Mouse (Mus musculus): ENCODE results near the gene Olfml1. TPM values are rescaled to one million over a fixed set of nuclear protein-coding genes. Genes with fewer than 3 reads are reported as not detected.

The Olfml1 gene
- polyA plus RNA-seq, 2 experiments, result 0.64 to 1.3 TPM

DNA sequence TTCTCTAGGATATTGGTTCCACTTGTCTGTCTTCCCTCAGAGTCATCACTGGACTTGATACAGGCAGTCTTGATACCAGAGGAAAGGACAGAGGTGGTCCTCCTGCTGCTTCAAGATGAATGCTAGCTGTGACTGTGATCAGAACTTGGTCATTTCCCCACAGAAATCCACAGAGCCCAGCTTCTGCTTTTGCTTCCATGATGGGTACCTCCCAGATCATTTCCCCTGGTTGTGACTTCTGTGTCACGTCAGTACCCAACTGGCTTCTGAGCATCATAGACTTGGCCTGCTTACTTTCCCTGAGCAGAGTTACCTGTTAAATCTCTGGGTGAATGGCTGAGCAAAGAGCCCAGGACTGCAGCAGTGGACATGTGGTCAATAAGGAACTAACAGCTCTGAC lies 40.5 kb downstream of the Olfml1 start:
- TF ChIP-seq CTCF (IDR thresholded peaks at IDR 0.05; ENCODE audit: low read depth) (no peak), EP300 (IDR thresholded peaks at IDR 0.05; ENCODE audit: low read depth) (no peak)
- Histone ChIP-seq H3K4me1 (replicated peaks; ENCODE audit: control insufficient read depth in 2 of 2, insufficient read depth in 2 of 2, low read length in 1 of 2) (peaks cover 0 to 3% of the 10 kb centered on the region in 2 experiments; a peak in 1 of 4 replicates), H3K4me3 (ENCODE audit: insufficient read depth in 1 of 2, low read depth in 2 of 2, low read length in 2 of 2) (no peak overlapping the region), H3K27me3 (ENCODE audit: control insufficient read depth, insufficient read depth, low read length) (no peaks in the 10 kb centered on the region), H3K9ac (replicated peaks) (no peak overlapping the region), H3K4me2 (ENCODE audit: low read depth) (no peak overlapping the region), H3K9me3 (ENCODE audit: control insufficient read depth, low read length) (no peaks in the 10 kb centered on the region), H3K27ac (no peak overlapping the region), H3K36me3 (replicated peaks; ENCODE audit: control insufficient read depth, insufficient read depth, low read depth) (no peaks in the 10 kb centered on the region)
- DNase-seq (ENCODE audit: low read depth in 3 of 3, low spot score in 3 of 3) (no peak), ATAC-seq (ENCODE audit: insufficient read depth) (no peak)
- 46% methylated on average over 1 of the region's 1 CpGs for WGBS (ENCODE audit: insufficient replicate concordance)

DNA sequence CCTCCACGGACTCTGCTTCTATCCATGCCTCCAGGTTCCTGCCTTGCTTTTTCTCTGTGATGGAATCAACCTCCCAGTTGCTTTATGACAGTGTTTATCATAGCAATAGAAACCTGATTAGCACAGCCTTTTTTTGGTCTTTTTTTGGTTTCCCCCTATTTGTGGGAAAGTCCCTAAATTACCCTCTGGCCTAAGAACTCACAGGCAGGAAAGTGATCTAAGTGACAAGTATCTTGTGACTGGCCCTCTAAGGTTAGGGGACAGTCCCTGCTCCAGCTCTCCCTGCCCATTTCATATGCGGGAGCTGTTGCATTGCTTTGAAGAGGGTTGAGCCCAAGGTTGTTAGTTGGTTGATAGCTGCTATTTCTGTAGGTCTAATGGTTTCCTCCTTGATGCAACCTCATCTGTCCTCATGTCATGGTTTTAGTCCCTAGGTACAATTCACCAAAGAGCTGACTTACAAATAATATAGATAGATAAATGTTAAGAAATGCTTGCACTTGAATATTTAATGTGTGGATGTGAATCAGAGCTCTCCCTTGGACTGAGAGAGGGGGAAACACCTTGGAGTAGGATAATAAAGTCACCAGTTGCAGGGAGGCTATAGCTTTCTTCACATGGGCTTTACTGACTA lies 42.5 kb downstream of the Olfml1 start:
- H3K36me3 ChIP-seq (replicated peaks; ENCODE audit: control insufficient read depth, insufficient read depth, low read depth), result no peaks in the 10 kb centered on the region

GRCm38 (mm10) chr7:107610880-107611279 lies 43.6 kb downstream of the Olfml1 start:
- H3K27ac ChIP-seq, result no peak overlapping the region
- ATAC-seq (ENCODE audit: insufficient read depth) (no peak), DNase-seq (ENCODE audit: low read depth in 3 of 3, low spot score in 3 of 3) (no peak)
- TF ChIP-seq EP300 (IDR thresholded peaks at IDR 0.05; ENCODE audit: low read depth) (no peak), CTCF (IDR thresholded peaks at IDR 0.05; ENCODE audit: low read depth) (no peak)
- no peaks in the 10 kb centered on the region for H3K27me3 ChIP-seq (ENCODE audit: control insufficient read depth, insufficient read depth, low read length)
- H3K36me3 ChIP-seq (replicated peaks; ENCODE audit: control insufficient read depth, insufficient read depth, low read depth), result no peaks in the 10 kb centered on the region
- H3K9ac ChIP-seq (replicated peaks), result no peak overlapping the region
- peaks cover 0 to 3% of the 10 kb centered on the region in 2 experiments; a peak in 1 of 4 replicates for H3K4me1 ChIP-seq (replicated peaks; ENCODE audit: control insufficient read depth in 2 of 2, insufficient read depth in 2 of 2, low read length in 1 of 2)
- no peak overlapping the region for H3K4me3 ChIP-seq (ENCODE audit: insufficient read depth in 1 of 2, low read depth in 2 of 2, low read length in 2 of 2)
- no peaks in the 10 kb centered on the region for H3K9me3 ChIP-seq (ENCODE audit: control insufficient read depth, low read length)
- no peak overlapping the region for H3K4me2 ChIP-seq (ENCODE audit: low read depth)
- WGBS (ENCODE audit: insufficient replicate concordance), result 29% methylated on average over 5 of the region's 5 CpGs

More for the DNA sequence above, 42.5 kb downstream of the Olfml1 start:
- ATAC-seq (ENCODE audit: insufficient read depth), result no peak
- H3K4me3 ChIP-seq (ENCODE audit: insufficient read depth in 1 of 2, low read depth in 2 of 2, low read length in 2 of 2), result no peak overlapping the region
- no peak overlapping the region for H3K27ac ChIP-seq
- no peak for DNase-seq (ENCODE audit: low read depth in 3 of 3, low spot score in 3 of 3)
- H3K4me2 ChIP-seq (ENCODE audit: low read depth), result no peak overlapping the region
- TF ChIP-seq EP300 (IDR thresholded peaks at IDR 0.05; ENCODE audit: low read depth), result no peak
- TF ChIP-seq CTCF (IDR thresholded peaks at IDR 0.05; ENCODE audit: low read depth), result no peak
- no peaks in the 10 kb centered on the region for H3K27me3 ChIP-seq (ENCODE audit: control insufficient read depth, insufficient read depth, low read length)
- 55% methylated on average over 2 of the region's 2 CpGs for WGBS (ENCODE audit: insufficient replicate concordance)
- H3K9me3 ChIP-seq (ENCODE audit: control insufficient read depth, low read length), result no peaks in the 10 kb centered on the region
- peaks cover 0 to 3% of the 10 kb centered on the region in 2 experiments; a peak in 1 of 4 replicates for H3K4me1 ChIP-seq (replicated peaks; ENCODE audit: control insufficient read depth in 2 of 2, insufficient read depth in 2 of 2, low read length in 1 of 2)
- H3K9ac ChIP-seq (replicated peaks), result no peak overlapping the region

GRCm38 (mm10) chr7:107618028-107618992 lies 51.1 kb downstream of the Olfml1 start:
- no peak overlapping the region for H3K9ac ChIP-seq (replicated peaks)
- H3K9me3 ChIP-seq (ENCODE audit: control insufficient read depth, low read length), result no peaks in the 10 kb centered on the region
- no peak overlapping the region for H3K27ac ChIP-seq
- no peaks in the 10 kb centered on the region for H3K36me3 ChIP-seq (replicated peaks; ENCODE audit: control insufficient read depth, insufficient read depth, low read depth)
- WGBS (ENCODE audit: insufficient replicate concordance), result 32% methylated on average over 10 of the region's 11 CpGs
- no peak overlapping the region for H3K4me3 ChIP-seq (ENCODE audit: insufficient read depth in 1 of 2, low read depth in 2 of 2, low read length in 2 of 2)
- no peaks in the 10 kb centered on the region for H3K27me3 ChIP-seq (ENCODE audit: control insufficient read depth, insufficient read depth, low read length)
- ATAC-seq (ENCODE audit: insufficient read depth) (no peak), DNase-seq (ENCODE audit: low read depth in 3 of 3, low spot score in 3 of 3) (no peak)
- no peak overlapping the region for H3K4me2 ChIP-seq (ENCODE audit: low read depth)
- TF ChIP-seq EP300 (IDR thresholded peaks at IDR 0.05; ENCODE audit: low read depth) (no peak), CTCF (IDR thresholded peaks at IDR 0.05; ENCODE audit: low read depth) (no peak)
- H3K4me1 ChIP-seq (replicated peaks; ENCODE audit: control insufficient read depth in 2 of 2, insufficient read depth in 2 of 2, low read length in 1 of 2), result peaks cover 0 to 5% of the 10 kb centered on the region in 2 experiments; a peak in 1 of 4 replicates

- 62% methylated on average over 4 of the region's 4 CpGs for WGBS (ENCODE audit: insufficient replicate concordance)
- no peak for DNase-seq (ENCODE audit: low read depth in 3 of 3, low spot score in 3 of 3)
- peaks cover 0 to 5% of the 10 kb centered on the region in 2 experiments; a peak in 1 of 4 replicates for H3K4me1 ChIP-seq (replicated peaks; ENCODE audit: control insufficient read depth in 2 of 2, insufficient read depth in 2 of 2, low read length in 1 of 2)
- no peaks in the 10 kb centered on the region for H3K9me3 ChIP-seq (ENCODE audit: control insufficient read depth, low read length)
- H3K27ac ChIP-seq, result no peak overlapping the region
- no peak overlapping the region for H3K4me3 ChIP-seq (ENCODE audit: insufficient read depth in 1 of 2, low read depth in 2 of 2, low read length in 2 of 2)
- no peaks in the 10 kb centered on the region for H3K27me3 ChIP-seq (ENCODE audit: control insufficient read depth, insufficient read depth, low read length)
- TF ChIP-seq EP300 (IDR thresholded peaks at IDR 0.05; ENCODE audit: low read depth) (no peak), CTCF (IDR thresholded peaks at IDR 0.05; ENCODE audit: low read depth) (no peak)
- no peak for ATAC-seq (ENCODE audit: insufficient read depth)
- H3K36me3 ChIP-seq (replicated peaks; ENCODE audit: control insufficient read depth, insufficient read depth, low read depth), result no peaks in the 10 kb centered on the region
- no peak overlapping the region for H3K9ac ChIP-seq (replicated peaks)
- H3K4me2 ChIP-seq (ENCODE audit: low read depth), result no peak overlapping the region
Measured at GRCm38 (mm10) chr7:107619225-107619624, 52.0 kb downstream of the Olfml1 start.
